Mouse (Mus musculus) olfactory bulb, adult 2 months (tissue): Measurements from ENCODE around the gene Ccnjl. TPM values are rescaled to one million over a fixed set of nuclear protein-coding genes. Genes with fewer than 3 reads are reported as not detected.

Experiments
- H3K27ac ChIP-seq: fragments of 200-500 bp; 2 replicates; pipeline ENCODE4 v1.5.1; 2012; ENCODE audit warnings: low read depth, low read length; ENCODE audit not compliant: insufficient read depth
- H3K4me1 ChIP-seq: fragments of 200-500 bp; 2 replicates; pipeline ENCODE4 v1.6.1; 2012; ENCODE audit warnings: low read length; ENCODE audit not compliant: control insufficient read depth, insufficient read depth
- H3K4me3 ChIP-seq: fragments of 200-500 bp; 2 replicates; pipeline ENCODE4 v1.5.1; 2012; ENCODE audit warnings: mild to moderate bottlenecking, low read depth, low read length, moderate library complexity; ENCODE audit not compliant: insufficient read depth
- CTCF ChIP-seq: fragments of 200-500 bp; IDR thresholded peaks from 2 replicates; pipeline ENCODE4 v1.5.1; 2012; ENCODE audit warnings: low read depth, mild to moderate bottlenecking, low read length, moderate library complexity; ENCODE audit not compliant: insufficient read depth
- POLR2A ChIP-seq: fragments of 200-500 bp; IDR thresholded peaks from 2 replicates; pipeline ENCODE4 v1.6.1; 2012; ENCODE audit warnings: mild to moderate bottlenecking, low read depth, low read length, moderate library complexity; ENCODE audit not compliant: insufficient read depth
- WGBS: fragments of 180-500 bp; shearing (Covaris S2); methylation state at CpG from one replicate; pipeline ENCODE4 v1.1.7; 2018; 5-methylcytosine and 5-hydroxymethylcytosine counted together
- polyA plus RNA-seq: library from polyadenylated mRNA; stranded (reverse); fragments of >200 nt; gene quantifications from 2 replicates; pipeline ENCODE4 v1.2.4, GENCODE M21; 2012; ENCODE audit warnings: low replicate concordance; ENCODE audit not compliant: missing spikeins, insufficient read depth, insufficient read length

The Ccnjl gene
- polyA plus RNA-seq, 1 experiment, result not detected

- Histone ChIP-seq H3K4me3 (no peak overlapping the region), H3K4me1 (peaks cover 13% of the 10 kb centered on the region), H3K27ac (no peak overlapping the region)
- 24% methylated on average over 6 of the region's 6 CpGs for WGBS
- TF ChIP-seq POLR2A (no peak), CTCF (peak; percentile 48; the same call in 1 of the 2 replicates)
Measured at GRCm38 (mm10) chr11:43493815-43494409, 34.7 kb upstream of the Ccnjl start.

- Histone ChIP-seq H3K4me1 (peaks cover 13% of the 10 kb centered on the region), H3K27ac (no peak overlapping the region), H3K4me3 (no peak overlapping the region)
- TF ChIP-seq CTCF (no peak), POLR2A (no peak)
- 62% methylated on average over 8 of the region's 8 CpGs for WGBS
Measured at GRCm38 (mm10) chr11:43495037-43495436, 33.5 kb upstream of the Ccnjl start.

- peaks cover 13% of the 10 kb centered on the region for H3K4me1 ChIP-seq
- no peak for TF ChIP-seq POLR2A
- no peak for TF ChIP-seq CTCF
Measured at GRCm38 (mm10) chr11:43495532-43495931, 33.1 kb upstream of the Ccnjl start.

DNA sequence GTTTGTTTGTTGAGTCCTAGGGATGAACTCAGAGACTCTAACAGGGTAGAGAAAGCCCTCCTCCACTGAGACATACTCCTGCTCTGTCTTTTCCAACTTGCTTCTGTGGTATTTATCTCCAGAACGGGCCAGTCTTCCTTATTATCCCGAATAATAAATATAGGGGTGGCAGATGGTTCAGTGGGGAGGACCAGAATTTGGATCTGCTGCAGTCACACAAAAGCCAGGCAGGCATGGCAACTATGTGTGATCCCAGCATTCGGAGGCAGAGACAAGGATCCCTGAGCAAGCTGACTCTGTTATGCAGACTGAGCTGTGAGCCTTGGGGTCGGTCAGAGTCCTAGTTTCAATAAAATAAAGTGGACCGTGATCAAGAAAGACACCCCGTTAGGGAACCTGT, 27.3 kb upstream of the Ccnjl start:
- no peak overlapping the region for H3K27ac ChIP-seq
- 70% methylated on average over 6 of the region's 6 CpGs for WGBS
- no peak for TF ChIP-seq POLR2A
- no peak for TF ChIP-seq CTCF
- H3K4me3 ChIP-seq, result no peak overlapping the region
- H3K4me1 ChIP-seq, result no peaks in the 10 kb centered on the region

More at GRCm38 (mm10) chr11:43495532-43495931, 33.1 kb upstream of the Ccnjl start:
- 12% methylated on average over 3 of the region's 3 CpGs for WGBS
- Histone ChIP-seq H3K4me3 (no peak overlapping the region), H3K27ac (no peak overlapping the region)

DNA sequence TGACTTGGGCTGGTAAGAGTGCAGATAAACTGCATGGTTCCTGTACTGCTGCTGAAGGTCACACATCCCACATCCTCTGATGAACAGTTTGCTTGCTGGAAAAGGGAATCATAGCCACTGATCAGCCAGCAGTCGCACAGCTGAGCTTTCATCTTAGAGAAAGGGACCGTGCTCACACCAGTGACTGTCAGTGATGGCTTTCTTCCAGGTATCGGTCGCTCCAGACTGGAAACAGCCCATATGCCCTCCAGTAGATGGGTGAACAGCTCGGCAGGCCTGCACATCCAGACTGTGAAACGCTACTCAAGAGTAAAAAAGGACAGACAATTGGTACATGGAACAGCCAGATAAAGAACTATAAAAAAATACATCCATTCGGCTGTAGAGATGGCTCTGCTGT, 23.4 kb upstream of the Ccnjl start:
- Histone ChIP-seq H3K4me3 (no peak overlapping the region), H3K4me1 (no peaks in the 10 kb centered on the region), H3K27ac (no peak overlapping the region)
- TF ChIP-seq CTCF, result no peak
- no peak for TF ChIP-seq POLR2A
- WGBS, result 89% methylated on average over 7 of the region's 7 CpGs

- no peak overlapping the region for H3K27ac ChIP-seq
- H3K4me3 ChIP-seq, result no peak overlapping the region
- 82% methylated on average over 6 of the region's 6 CpGs for WGBS
- no peaks in the 10 kb centered on the region for H3K4me1 ChIP-seq
- TF ChIP-seq CTCF, result no peak
- TF ChIP-seq POLR2A, result no peak
Measured at GRCm38 (mm10) chr11:43507976-43508375, 20.6 kb upstream of the Ccnjl start.

DNA sequence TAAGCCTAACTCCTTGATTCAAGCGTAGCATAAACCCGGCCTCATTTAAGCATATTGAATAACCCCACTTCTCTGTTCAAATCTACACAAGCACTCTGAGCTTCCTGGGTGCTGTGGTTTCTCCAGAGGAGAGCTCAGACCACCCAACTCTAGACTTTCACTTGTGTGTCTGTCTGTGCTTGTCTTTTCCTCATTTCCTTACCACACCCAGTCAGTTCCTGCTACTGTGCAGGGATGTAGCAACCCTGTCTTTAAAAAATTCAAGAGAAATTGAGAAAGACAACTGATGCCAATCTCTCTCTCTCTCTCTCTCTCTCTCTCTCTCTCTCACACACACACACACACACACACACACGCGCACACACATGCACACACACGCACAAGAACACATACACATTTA, 18.7 kb upstream of the Ccnjl start:
- no peaks in the 10 kb centered on the region for H3K4me1 ChIP-seq
- WGBS, result 93% methylated on average over 5 of the region's 5 CpGs
- no peak for TF ChIP-seq POLR2A
- TF ChIP-seq CTCF, result no peak

DNA sequence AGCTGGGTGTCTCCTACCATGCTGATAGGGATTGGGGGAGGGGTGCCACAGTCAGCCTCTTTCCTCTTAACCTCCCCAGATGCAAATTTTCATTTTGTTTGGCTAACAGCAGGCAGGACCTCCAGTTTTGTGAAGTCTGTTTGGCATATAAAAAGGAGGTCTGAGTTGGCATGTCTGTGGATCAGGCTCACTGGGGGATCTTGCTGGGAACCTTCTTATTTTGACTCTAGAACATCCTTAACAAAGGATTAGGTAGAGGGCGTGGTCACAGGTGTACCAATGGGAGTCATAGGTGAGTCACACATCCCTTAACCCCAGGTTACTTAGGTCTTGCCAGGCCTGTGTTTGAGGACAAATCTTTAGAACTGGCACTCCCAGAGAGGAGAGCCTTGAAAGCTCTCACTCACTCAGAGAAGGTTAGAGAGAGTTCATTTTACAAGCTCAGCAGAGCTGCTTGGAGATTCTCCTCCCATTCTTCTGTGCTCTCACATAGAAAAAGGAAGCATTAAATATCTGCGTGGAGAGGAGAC, 15.9 kb upstream of the Ccnjl start:
- Histone ChIP-seq H3K27ac (no peak overlapping the region), H3K4me3 (no peak overlapping the region), H3K4me1 (0 out of 2 replicates have a peak, but pooled peaks cover 2% of the 10 kb centered on the region)
- no peak for TF ChIP-seq POLR2A
- no peak for TF ChIP-seq CTCF
- 82% methylated on average over 2 of the region's 2 CpGs for WGBS

More for the DNA sequence above, 18.7 kb upstream of the Ccnjl start:
- Histone ChIP-seq H3K4me3 (no peak overlapping the region), H3K27ac (no peak overlapping the region)

DNA sequence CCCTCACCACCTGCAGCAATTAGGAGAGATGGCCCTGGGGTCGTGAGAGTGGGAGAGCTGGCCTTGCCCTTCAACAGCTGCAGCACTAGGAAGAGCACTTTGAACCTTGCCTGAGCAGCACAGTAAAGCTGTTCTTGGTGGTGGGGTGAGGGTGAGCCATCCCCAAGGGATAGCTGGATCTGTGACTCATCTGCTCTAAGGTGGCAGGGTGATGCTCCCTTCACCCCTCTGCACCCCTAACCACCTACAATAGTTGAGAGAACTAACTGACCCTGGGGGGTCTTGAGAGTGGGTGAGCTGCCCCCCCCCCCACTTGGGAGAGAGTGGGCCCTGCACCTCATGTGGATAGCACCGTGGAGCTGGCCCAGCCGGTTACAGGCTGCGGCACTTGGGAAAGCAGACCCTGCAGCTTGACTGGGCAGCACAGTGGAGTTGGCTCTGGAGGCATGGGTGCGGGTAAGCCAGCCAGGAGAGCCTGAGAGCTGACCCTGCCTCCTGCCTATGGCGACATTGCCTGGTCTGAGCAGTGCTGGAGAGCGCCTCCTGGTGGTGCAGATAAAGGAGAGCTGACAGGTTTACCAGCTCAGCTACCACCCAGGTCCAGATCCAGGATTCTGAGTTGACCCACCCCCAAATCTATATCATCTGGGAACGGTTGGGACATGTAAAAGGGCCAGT, 12.1 kb upstream of the Ccnjl start:
- Histone ChIP-seq H3K27ac (no peak overlapping the region), H3K4me3 (no peak overlapping the region), H3K4me1 (0 out of 2 replicates have a peak, but pooled peaks cover 2% of the 10 kb centered on the region)
- WGBS, result 50% methylated on average over 8 of the region's 8 CpGs
- TF ChIP-seq POLR2A (no peak), CTCF (peak; percentile 29; the same call in 1 of the 2 replicates)
